Mouse (Mus musculus) stomach, embryonic 14.5 days (tissue): ENCODE results near the gene Flywch2. TPM values are rescaled to one million over a fixed set of nuclear protein-coding genes. Genes with fewer than 3 reads are reported as not detected.
A peak's percentile ranks its signal among the peaks of the same experiment; 100 is the strongest.

Source experiments
- ATAC-seq: fragments of 200-750 bp; cut with Nextera tagmentation; 2 replicates; pipeline ENCODE4 v1.8.0; 2017; ENCODE audit warnings: low read depth, moderate TSS enrichment; ENCODE audit not compliant: insufficient number of reproducible peaks, insufficient read depth, low FRiP score
- H3K27ac ChIP-seq: fragments of 300-500 bp; sonication (generic); 2 replicates; pipeline ENCODE4 v1.5.1; 2014; ENCODE audit warnings: mild to moderate bottlenecking, low read length, moderate library complexity, mixed read lengths
- H3K27me3 ChIP-seq: fragments of 300-500 bp; sonication (generic); 2 replicates; pipeline ENCODE4 v1.6.1; 2014; ENCODE audit warnings: low read length, control low read depth, mixed read lengths; ENCODE audit not compliant: control insufficient read depth, insufficient read depth
- H3K36me3 ChIP-seq: fragments of 300-500 bp; sonication (generic); 2 replicates; pipeline ENCODE4 v1.6.1; 2014; ENCODE audit warnings: mild to moderate bottlenecking, control low read depth, low read length, moderate library complexity, mixed read lengths; ENCODE audit not compliant: control insufficient read depth, insufficient read depth
- H3K4me1 ChIP-seq: fragments of 300-500 bp; sonication (generic); 2 replicates; pipeline ENCODE4 v1.6.1; 2014; ENCODE audit warnings: low read length, control low read depth, mixed read lengths; ENCODE audit not compliant: control insufficient read depth, insufficient read depth
- H3K4me2 ChIP-seq: fragments of 300-500 bp; sonication (generic); replicated peaks from 2 replicates; pipeline ENCODE4 v1.6.1; 2014; ENCODE audit warnings: low read depth, low read length, control low read depth
- H3K4me3 ChIP-seq: fragments of 300-500 bp; sonication (generic); 2 replicates; pipeline ENCODE4 v1.5.1; 2014; ENCODE audit warnings: low read depth, low read length, control low read depth
- H3K9ac ChIP-seq: fragments of 300-500 bp; sonication (generic); replicated peaks from 2 replicates; pipeline ENCODE4 v1.6.1; 2014; ENCODE audit warnings: low read depth, mild to moderate bottlenecking, control low read depth, low read length, moderate library complexity, mixed read lengths
- H3K9me3 ChIP-seq: fragments of 300-500 bp; sonication (generic); 2 replicates; pipeline ENCODE4 v1.6.1; 2016; ENCODE audit warnings: low read depth, low read length, control low read depth; ENCODE audit not compliant: control insufficient read depth
- WGBS: fragments of 180-500 bp; shearing (Covaris S2); extraction: QIAGEN DNeasy Blood & Tissue Kit; methylation state at CpG from one replicate; pipeline ENCODE4 v1.1.7; 2014; 5-methylcytosine and 5-hydroxymethylcytosine counted together
- polyA plus RNA-seq: library from polyadenylated mRNA; unstranded; fragments of >200 nt; fragmentation: Nextera tagmentation; extraction: Ambion mirVana; gene quantifications from 2 replicates; pipeline ENCODE4 v1.2.1, GENCODE M21; 2014

Flywch2 gene
- polyA plus RNA-seq = 29.0 and 31.0 TPM in 2 replicates

DNA sequence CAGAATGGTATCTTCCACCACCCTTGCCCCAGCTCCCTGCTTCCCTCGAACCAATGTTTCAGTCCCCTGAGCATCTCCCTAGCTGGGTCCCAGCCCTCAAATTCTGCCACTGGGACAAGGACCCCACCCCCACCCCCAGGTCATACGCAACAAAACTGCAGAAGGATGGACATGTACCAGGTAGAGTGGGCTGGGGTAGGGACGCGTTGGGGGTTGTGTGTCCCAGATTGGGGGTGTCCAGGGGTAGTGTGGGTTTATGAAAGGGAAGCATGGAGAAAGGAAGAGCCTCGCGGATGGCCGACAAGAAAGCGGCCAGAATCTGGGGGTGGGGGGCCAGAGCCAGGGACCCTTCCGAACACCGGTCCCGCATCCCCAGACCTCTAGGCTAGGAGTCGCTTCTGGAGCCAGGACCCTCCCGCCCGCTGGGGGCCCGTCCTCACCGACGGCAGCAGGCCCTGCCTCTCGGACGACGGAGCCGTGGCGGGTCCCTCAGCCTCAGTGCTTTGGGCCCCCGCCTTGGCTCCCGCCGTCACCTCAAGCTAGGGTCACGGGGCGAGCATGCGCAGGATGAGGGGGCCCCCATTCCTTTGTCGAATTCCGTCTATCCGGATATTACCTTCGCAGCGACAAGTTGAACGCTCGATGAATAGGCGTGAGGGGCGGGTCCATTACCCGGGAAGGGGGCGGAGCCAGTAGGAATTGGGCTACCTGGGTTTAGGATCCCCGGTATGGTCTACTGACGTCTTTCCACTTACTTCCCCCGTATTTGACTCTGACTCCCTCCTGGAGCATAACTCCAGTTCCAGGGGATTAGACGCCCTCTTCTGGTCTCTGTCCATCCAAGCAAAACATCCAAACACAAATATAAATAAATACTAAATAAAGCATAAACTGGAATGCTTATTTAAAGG, at the start of gene Flywch2:
TSS of gene Flywch2 (minus strand) at position 521 of the 911 bp plus-strand sequence.
- peak within 1 kb of the TSS; percentile 85 for H3K4me2 ChIP-seq
- peak within 1 kb of the TSS; percentile 58 for H3K4me3 ChIP-seq
- H3K36me3 ChIP-seq = no peaks in the 10 kb centered on the region
- H3K9me3 ChIP-seq = no peaks in the 10 kb centered on the region
- peaks cover 11% of the 10 kb centered on the region for H3K4me1 ChIP-seq
- H3K9ac ChIP-seq = peak within 1 kb of the TSS; percentile 53
- ATAC-seq = peak; percentile 68
- no peaks in the 10 kb centered on the region for H3K27me3 ChIP-seq
- 0 out of 2 replicates have a peak within 1 kb of the TSS, but pooled peaks have one; percentile 21 for H3K27ac ChIP-seq
- WGBS = 3% methylated on average over 40 of the region's 43 CpGs

DNA sequence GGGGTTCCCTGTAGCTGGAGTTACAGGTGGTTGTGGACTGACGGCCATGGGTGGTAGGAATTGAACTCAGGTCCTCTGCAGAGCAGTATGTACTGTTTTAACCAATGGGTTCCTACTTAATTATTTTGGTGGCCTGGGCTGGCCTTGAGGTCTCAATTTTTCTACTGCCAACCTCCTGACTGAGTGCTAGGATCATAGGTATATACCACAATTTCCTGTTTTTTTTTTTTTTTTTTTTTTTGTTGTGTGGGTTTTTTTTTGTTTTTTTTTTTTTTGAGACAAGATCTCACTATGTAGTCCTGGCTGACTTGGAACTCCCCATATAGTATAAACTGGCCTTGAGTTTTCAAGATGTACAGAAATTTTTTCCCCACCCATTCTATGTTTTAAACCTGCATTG, 45.3 kb upstream of the Flywch2 start:
- H3K27ac ChIP-seq = no peak overlapping the region
- H3K4me1 ChIP-seq = peaks cover 8% of the 10 kb centered on the region
- no peak overlapping the region for H3K4me2 ChIP-seq
- H3K27me3 ChIP-seq = no peaks in the 10 kb centered on the region
- no peak for ATAC-seq
- no peaks in the 10 kb centered on the region for H3K9me3 ChIP-seq
- peaks cover 11% of the 10 kb centered on the region for H3K36me3 ChIP-seq
- H3K4me3 ChIP-seq = no peak overlapping the region
- WGBS = 97% methylated on average over 1 of the region's 1 CpGs
- H3K9ac ChIP-seq = no peak overlapping the region

DNA sequence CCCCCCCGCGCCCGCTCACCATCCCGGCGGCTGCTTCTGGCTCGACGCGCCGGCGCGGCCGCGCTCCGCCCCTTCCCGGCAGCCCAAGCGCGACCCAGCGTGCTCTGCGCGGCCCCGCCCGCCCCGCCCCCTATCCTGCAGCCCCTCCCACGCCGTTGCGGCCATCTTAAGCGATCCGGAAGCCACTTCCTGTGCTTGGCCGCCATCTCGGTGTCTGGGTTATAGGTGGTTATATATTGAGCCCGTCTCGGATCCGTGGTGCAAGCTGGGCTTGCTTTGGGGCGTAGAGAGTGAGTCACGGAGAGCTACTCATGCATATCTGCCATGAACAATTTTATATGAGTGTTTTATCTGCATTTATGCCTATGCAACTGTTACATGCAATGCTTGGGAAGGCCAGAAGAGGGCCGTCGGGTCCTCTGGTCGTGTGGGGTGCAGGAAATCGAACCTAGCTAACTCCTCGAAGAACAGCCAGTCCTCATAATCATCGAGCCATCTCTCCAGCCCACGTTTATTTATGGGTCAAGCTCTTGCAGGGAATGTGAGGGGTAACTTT, 43.3 kb upstream of the Flywch2 start, which contains the start of gene Elob:
TSS of gene Elob (minus strand) at position 73 of the 556 bp plus-strand sequence.
- Histone ChIP-seq H3K27me3 (no peaks in the 10 kb centered on the region), H3K4me2 (peak within 1 kb of the TSS; percentile 90), H3K36me3 (peaks cover 29% of the 10 kb centered on the region), H3K4me1 (peaks cover 8% of the 10 kb centered on the region), H3K9me3 (no peaks in the 10 kb centered on the region), H3K9ac (peak within 1 kb of the TSS; percentile 86), H3K4me3 (peak within 1 kb of the TSS; percentile 82), H3K27ac (peak within 1 kb of the TSS; percentile 92)
- WGBS = 1% methylated on average over 41 of the region's 42 CpGs
- peak; percentile 94 for ATAC-seq

DNA sequence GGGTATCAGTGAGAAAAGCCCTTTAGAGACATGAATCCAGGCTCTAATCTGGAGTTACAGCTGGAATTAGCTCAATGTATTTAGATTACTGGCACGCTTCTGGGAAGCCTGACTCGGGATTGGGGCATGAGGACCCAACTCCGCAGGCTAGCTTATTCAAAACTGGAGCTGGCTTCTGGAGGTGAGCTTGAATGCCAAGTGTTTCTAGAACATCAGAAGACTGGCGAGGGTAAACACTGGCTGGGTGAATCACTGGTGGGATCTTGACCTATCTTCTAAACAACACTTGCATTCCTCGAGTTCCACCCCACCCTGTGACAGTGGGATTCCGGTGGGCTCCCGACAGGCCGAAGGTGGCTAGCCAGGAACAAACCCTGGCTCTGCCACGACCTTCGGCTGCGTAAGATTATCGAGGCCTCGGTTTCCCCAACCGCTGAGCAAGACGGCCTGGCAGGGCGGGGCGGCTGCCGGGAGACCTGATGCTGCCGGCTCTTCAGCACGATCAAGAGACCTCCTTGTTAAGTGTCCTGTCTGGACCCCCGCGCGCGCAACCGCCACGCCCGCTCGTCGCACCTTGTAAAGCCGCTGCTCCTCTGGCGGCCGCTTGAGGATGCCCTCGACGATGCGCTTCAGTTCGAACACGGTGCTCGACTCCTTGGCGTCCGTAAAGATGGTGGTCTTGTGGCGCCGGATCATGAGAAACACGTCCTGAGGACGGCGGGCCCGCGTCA, 42.6 kb upstream of the Flywch2 start:
- Histone ChIP-seq H3K9ac (peak overlapping the region; percentile 86), H3K9me3 (no peaks in the 10 kb centered on the region), H3K4me2 (peak overlapping the region; percentile 90), H3K36me3 (peaks cover 35% of the 10 kb centered on the region), H3K27me3 (no peaks in the 10 kb centered on the region), H3K27ac (peak overlapping the region; percentile 77), H3K4me1 (peaks cover 8% of the 10 kb centered on the region), H3K4me3 (peak overlapping the region; percentile 82)
- peak; percentile 79 for ATAC-seq
- WGBS = under 1% methylated on average over 40 of the region's 47 CpGs

DNA sequence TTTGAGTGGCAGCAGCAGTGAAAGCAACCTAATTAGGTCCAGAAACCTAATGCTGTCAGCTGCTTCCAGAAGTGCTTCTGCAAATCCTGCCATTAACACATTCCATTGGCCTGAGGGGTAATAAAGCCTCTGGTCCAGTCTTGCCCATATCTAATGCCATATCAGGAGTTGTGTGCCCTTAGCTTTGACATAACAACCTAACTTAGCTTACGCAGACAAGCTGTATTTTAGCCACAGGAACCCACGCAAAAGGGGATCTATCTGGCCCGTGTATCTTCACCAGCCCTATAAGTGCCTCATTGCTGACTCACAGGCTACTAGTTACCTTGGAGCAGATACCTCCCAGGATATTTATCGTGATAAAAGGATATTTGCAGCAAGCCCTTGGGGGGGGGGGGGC, 39.7 kb upstream of the Flywch2 start:
- ATAC-seq = no peak
- H3K27me3 ChIP-seq = no peaks in the 10 kb centered on the region
- H3K4me3 ChIP-seq = no peak overlapping the region
- no peak overlapping the region for H3K4me2 ChIP-seq
- H3K27ac ChIP-seq = no peak overlapping the region
- 86% methylated on average over 4 of the region's 4 CpGs for WGBS
- peaks cover 8% of the 10 kb centered on the region for H3K4me1 ChIP-seq
- no peaks in the 10 kb centered on the region for H3K9me3 ChIP-seq
- peaks cover 62% of the 10 kb centered on the region for H3K36me3 ChIP-seq
- H3K9ac ChIP-seq = no peak overlapping the region

DNA sequence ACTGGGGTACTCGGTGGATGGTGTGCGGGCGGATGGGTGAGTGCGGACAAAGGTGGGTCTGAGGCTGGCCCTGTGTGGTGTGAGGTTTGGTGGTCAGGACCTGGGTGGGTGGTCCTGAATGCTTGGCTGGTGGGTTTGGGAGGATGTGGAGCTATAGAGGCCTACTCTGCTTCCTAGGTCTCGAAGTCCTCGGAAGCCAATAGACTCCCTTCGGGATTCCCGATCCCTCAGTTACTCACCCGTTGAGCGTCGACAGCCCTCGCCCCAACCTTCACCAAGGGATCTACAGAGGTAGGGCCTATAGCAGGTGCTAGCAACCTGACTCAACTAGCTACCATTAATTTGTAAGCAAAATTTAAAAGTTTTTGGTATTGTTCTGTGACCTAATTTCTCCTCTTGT, 37.7 kb upstream of the Flywch2 start:
- Histone ChIP-seq H3K4me3 (no peak overlapping the region), H3K4me1 (peaks cover 8% of the 10 kb centered on the region), H3K27ac (no peak overlapping the region), H3K4me2 (no peak overlapping the region), H3K9ac (no peak overlapping the region), H3K36me3 (peaks cover 82% of the 10 kb centered on the region), H3K9me3 (peaks cover 6% of the 10 kb centered on the region; the same call in 1 of the 2 replicates), H3K27me3 (no peaks in the 10 kb centered on the region)
- 90% methylated on average over 12 of the region's 12 CpGs for WGBS
- no peak for ATAC-seq

DNA sequence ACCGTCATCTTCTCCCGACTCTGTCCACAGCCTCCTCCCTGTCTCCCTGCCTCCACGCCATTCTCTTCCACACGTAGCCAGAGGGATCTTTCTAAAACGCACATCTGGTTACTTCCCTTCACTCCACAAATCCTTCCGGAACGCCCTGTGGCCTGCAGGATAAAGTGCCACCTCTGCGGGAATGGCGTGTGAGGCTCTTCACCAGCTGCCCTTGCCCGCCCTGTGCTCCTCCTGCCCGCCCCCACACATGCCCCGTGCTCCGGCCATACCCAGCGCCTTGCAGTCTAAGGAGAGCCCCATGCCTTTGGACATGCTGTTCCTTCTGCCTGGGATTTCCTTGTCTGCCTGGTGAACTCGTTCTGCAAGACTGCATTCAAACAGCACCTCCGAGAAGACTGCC, 37.1 kb upstream of the Flywch2 start:
- 80% methylated on average over 16 of the region's 16 CpGs for WGBS
- Histone ChIP-seq H3K9me3 (peaks cover 12% of the 10 kb centered on the region; the same call in 1 of the 2 replicates), H3K27ac (no peak overlapping the region), H3K4me1 (peaks cover 8% of the 10 kb centered on the region), H3K36me3 (peaks cover 88% of the 10 kb centered on the region), H3K27me3 (no peaks in the 10 kb centered on the region), H3K4me3 (no peak overlapping the region), H3K9ac (no peak overlapping the region), H3K4me2 (no peak overlapping the region)
- no peak for ATAC-seq

DNA sequence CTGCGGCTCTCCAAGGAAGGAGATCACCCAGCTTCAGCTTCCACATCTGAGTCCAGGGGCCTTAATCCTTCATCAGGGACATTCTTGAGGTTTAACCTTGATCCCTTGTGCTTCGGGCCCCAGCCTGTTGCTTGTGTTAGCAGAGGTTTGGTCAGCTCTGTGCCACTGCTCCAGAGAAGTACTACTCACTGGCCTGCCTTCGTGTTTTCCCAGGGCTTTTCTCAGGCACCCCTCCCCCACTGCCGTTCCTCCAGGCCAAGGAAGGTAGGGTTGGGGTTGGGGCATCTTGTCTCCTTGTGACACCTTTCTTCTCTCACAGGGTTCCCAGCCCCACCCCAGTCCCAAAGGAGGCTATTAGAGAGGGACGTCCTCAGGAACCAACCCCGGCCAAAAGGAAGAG, 36.2 kb upstream of the Flywch2 start:
- Histone ChIP-seq H3K9ac (no peak overlapping the region), H3K4me1 (peaks cover 1% of the 10 kb centered on the region; the same call in 1 of the 2 replicates), H3K4me3 (no peak overlapping the region), H3K27ac (no peak overlapping the region), H3K4me2 (no peak overlapping the region), H3K27me3 (no peaks in the 10 kb centered on the region), H3K36me3 (peaks cover 95% of the 10 kb centered on the region), H3K9me3 (peaks cover 12% of the 10 kb centered on the region; the same call in 1 of the 2 replicates)
- 66% methylated on average over 6 of the region's 6 CpGs for WGBS
- no peak for ATAC-seq
